Mouse (Mus musculus) lung, postnatal 0 days (tissue): Measurements from ENCODE around the gene Hvcn1.

Experiments used
- CTCF ChIP-seq: IDR thresholded peaks from 2 replicates; pipeline ENCODE4 v1.5.1; 2016; ENCODE audit warnings: antibody characterized with exemption, mild to moderate bottlenecking
- EP300 ChIP-seq: IDR thresholded peaks from 2 replicates; pipeline ENCODE4 v1.6.1; 2016; ENCODE audit warnings: antibody characterized with exemption, mild to moderate bottlenecking, control low read depth

- TF ChIP-seq EP300 (no peak), CTCF (no peak)
Observed at GRCm38 (mm10) chr5:122247934-122248333, 41.3 kb downstream of the Hvcn1 start.
